ENCODE assay signal across 22 mouse cellular contexts in genomic region chr13:45406703-45407102, GRCm38 (mm10). TPM values are rescaled to one million over a fixed set of nuclear protein-coding genes. Genes with fewer than 3 reads are reported as not detected.
DNase-seq lines count a peak whose midpoint lies in the region; ATAC-seq and TF ChIP-seq lines count a peak whose summit lies in the region.
"Had no signal": no experiment of that assay in that cellular context is flagged by ENCODE, and none has a peak within 500 bp of the region (broad histone marks: within the 10 kb centered on the region; RNA-seq: fewer than 3 reads in every experiment).

No protein-coding gene starts in this region.

- H3K9ac ChIP-seq in heart, embryonic 11.5 days (ENCODE audit: low read depth, low read length), result no peak overlapping the region
- H3K9ac ChIP-seq in MEL (ENCODE audit: control insufficient read depth, low read depth, low read length, poor library complexity, severe bottlenecking), result no peak overlapping the region
- no peak overlapping the region for H3K9ac ChIP-seq in liver, embryonic 16.5 days (ENCODE audit: low read depth, low read length)
- H3K9ac ChIP-seq in neural tube, embryonic 15.5 days (replicated peaks), result no peak overlapping the region
- H3K9ac ChIP-seq: kidney, embryonic 15.5 days; limb, embryonic 12.5 days; lung, embryonic 15.5 days; midbrain, embryonic 12.5 days; neural tube, embryonic 12.5 days had no signal

- no peak overlapping the region for H3K27ac ChIP-seq in heart, embryonic 11.5 days (ENCODE audit: low read depth, low read length)
- H3K27ac ChIP-seq in MEL (ENCODE audit: control insufficient read depth, low read depth, low read length), result peak overlapping the region; percentile 1; the same call in 1 of the 2 replicates
- H3K27ac ChIP-seq in liver, embryonic 16.5 days (ENCODE audit: low read length), result peak overlapping the region; percentile 29; the same call in 1 of the 2 replicates
- no peak overlapping the region for H3K27ac ChIP-seq in neural tube, embryonic 15.5 days (replicated peaks)
- H3K27ac ChIP-seq: hindbrain, postnatal 0 days; kidney, embryonic 15.5 days; limb, embryonic 12.5 days; lung, embryonic 15.5 days; macrophage; midbrain, embryonic 12.5 days; neural tube, embryonic 12.5 days had no signal

- TF ChIP-seq EP300 in MEL (IDR thresholded peaks at IDR 0.05; ENCODE audit: low read depth in 1 of 2, low read length in 2 of 2), result peak; percentile 66 to 72

- 0 out of 2 replicates have a peak, but pooled peaks have one; percentile 61 for ATAC-seq in heart, embryonic 11.5 days (replicated peaks; ENCODE audit: insufficient number of reproducible peaks, low FRiP score, low TSS enrichment)
- 0 out of 2 replicates have a peak, but pooled peaks have one; percentile 26 for ATAC-seq in erythroid progenitor cell, adult 5-6 weeks (replicated peaks; ENCODE audit: low FRiP score, poor library complexity, severe bottlenecking)
- ATAC-seq in liver, embryonic 16.5 days (ENCODE audit: low read depth), result peak; percentile 43
- no peak for ATAC-seq in neural tube, embryonic 15.5 days (ENCODE audit: low FRiP score)
- ATAC-seq: hindbrain, postnatal 0 days; intestine, postnatal 0 days; Patski had no signal

- H3K9me3 ChIP-seq in heart, embryonic 11.5 days (replicated peaks; ENCODE audit: control insufficient read depth, low read length), result no peaks in the 10 kb centered on the region
- H3K9me3 ChIP-seq in MEL (replicated peaks; ENCODE audit: insufficient read depth, low read length), result no peaks in the 10 kb centered on the region
- no peaks in the 10 kb centered on the region for H3K9me3 ChIP-seq in liver, embryonic 16.5 days (replicated peaks; ENCODE audit: control insufficient read depth, low read length)
- H3K9me3 ChIP-seq in neural tube, embryonic 15.5 days (replicated peaks), result no peaks in the 10 kb centered on the region
- H3K9me3 ChIP-seq: kidney, embryonic 15.5 days; limb, embryonic 12.5 days; lung, embryonic 15.5 days; midbrain, embryonic 12.5 days; neural tube, embryonic 12.5 days had no signal

- H3K79me2 ChIP-seq in MEL (ENCODE audit: control insufficient read depth, insufficient read depth, low read length, poor library complexity), result no peaks in the 10 kb centered on the region

- WGBS in heart, embryonic 11.5 days (ENCODE audit: insufficient replicate concordance), result 34% methylated on average over 6 of the region's 6 CpGs
- WGBS in liver, embryonic 16.5 days (ENCODE audit: insufficient replicate concordance), result 33% methylated on average over 6 of the region's 6 CpGs
- WGBS in neural tube, embryonic 15.5 days, result 85% methylated on average over 6 of the region's 6 CpGs

- TF ChIP-seq POLR2A in MEL (IDR thresholded peaks at IDR 0.05; ENCODE audit: control insufficient read depth in 1 of 2, insufficient read depth in 1 of 2, low read depth in 1 of 2, low read length in 2 of 2, poor library complexity in 1 of 2), result no peak

- no peak for DNase-seq in heart, postnatal 25 days (ENCODE audit: low spot score)
- DNase-seq in MEL (ENCODE audit: low read depth, low spot score), result peak; percentile 41
- no peak for DNase-seq in neural tube, embryonic 10.5 days (ENCODE audit: extremely low spot score, low spot score)
- DNase-seq in thymus, postnatal 25 days, result no peak
- DNase-seq: adrenal gland, postnatal 14 days; cerebellum, adult 18-20 months; cerebellum, postnatal 25 days; gastrocnemius, postnatal 10 days; thymus, postnatal 4 days had no signal

- H3K4me3 ChIP-seq in heart, embryonic 11.5 days (ENCODE audit: low read depth, low read length), result no peak overlapping the region
- no peak overlapping the region for H3K4me3 ChIP-seq in MEL (ENCODE audit: control insufficient read depth in 1 of 2, insufficient read depth in 1 of 2, low read depth in 2 of 2, low read length in 2 of 2)
- no peak overlapping the region for H3K4me3 ChIP-seq in liver, embryonic 16.5 days (ENCODE audit: low read depth, low read length)
- no peak overlapping the region for H3K4me3 ChIP-seq in neural tube, embryonic 15.5 days (replicated peaks)
- H3K4me3 ChIP-seq: kidney, embryonic 15.5 days; limb, embryonic 12.5 days; lung, embryonic 15.5 days; midbrain, embryonic 12.5 days; neural tube, embryonic 12.5 days had no signal

- no peak for TF ChIP-seq RAD21 in MEL (IDR thresholded peaks at IDR 0.05; ENCODE audit: low read depth, low read length)

- intact Hi-C loops in heart, postnatal 25 days (cut with DNase I), result no loop called here

- no peak overlapping the region for H3K4me2 ChIP-seq in heart, embryonic 11.5 days
- no peak overlapping the region; the same call in 1 of the 2 replicates for H3K4me2 ChIP-seq in liver, embryonic 16.5 days (ENCODE audit: low read depth, low read length)
- no peak overlapping the region for H3K4me2 ChIP-seq in neural tube, embryonic 15.5 days
- H3K4me2 ChIP-seq: kidney, embryonic 15.5 days; limb, embryonic 12.5 days; lung, embryonic 15.5 days; midbrain, embryonic 12.5 days; neural tube, embryonic 12.5 days had no signal

- peaks cover 11% of the 10 kb centered on the region for H3K4me1 ChIP-seq in heart, embryonic 11.5 days (ENCODE audit: control insufficient read depth, insufficient read depth, low read length)
- peaks cover 19 to 41% of the 10 kb centered on the region in 2 experiments for H3K4me1 ChIP-seq in MEL (ENCODE audit: control insufficient read depth in 1 of 2, insufficient read depth in 2 of 2, low read length in 2 of 2)
- peaks cover 55% of the 10 kb centered on the region for H3K4me1 ChIP-seq in liver, embryonic 16.5 days (ENCODE audit: control insufficient read depth, low read depth, low read length)
- no peaks in the 10 kb centered on the region for H3K4me1 ChIP-seq in neural tube, embryonic 15.5 days
- H3K4me1 ChIP-seq: kidney, embryonic 15.5 days; lung, embryonic 15.5 days; neural tube, embryonic 12.5 days had no signal

- no peak for TF ChIP-seq CTCF in MEL (IDR thresholded peaks at IDR 0.05 in 2 of 3, conservative IDR thresholded peaks at IDR 0.05 in 1 of 3; ENCODE audit: control insufficient read depth in 1 of 3, insufficient read depth in 1 of 3, low read depth in 2 of 3, low read length in 3 of 3, poor library complexity in 1 of 3, severe bottlenecking in 1 of 3)

- peaks cover 26% of the 10 kb centered on the region for H3K36me3 ChIP-seq in heart, embryonic 11.5 days (ENCODE audit: control insufficient read depth, insufficient read depth, low read length)
- peaks cover 8 to 41% of the 10 kb centered on the region in 2 experiments for H3K36me3 ChIP-seq in MEL (ENCODE audit: control insufficient read depth in 1 of 2, insufficient read depth in 2 of 2, low read length in 2 of 2)
- peaks cover 62% of the 10 kb centered on the region for H3K36me3 ChIP-seq in liver, embryonic 16.5 days (ENCODE audit: control insufficient read depth, insufficient read depth)
- peaks cover 52% of the 10 kb centered on the region for H3K36me3 ChIP-seq in neural tube, embryonic 15.5 days

- H3K27me3 ChIP-seq in heart, embryonic 11.5 days (ENCODE audit: control insufficient read depth, insufficient read depth, low read length), result no peaks in the 10 kb centered on the region
- no peaks in the 10 kb centered on the region for H3K27me3 ChIP-seq in MEL (ENCODE audit: control insufficient read depth in 1 of 2, insufficient read depth in 2 of 2, low read length in 2 of 2)
- H3K27me3 ChIP-seq in liver, embryonic 16.5 days (ENCODE audit: control insufficient read depth, insufficient read depth, low read depth, low read length), result no peaks in the 10 kb centered on the region
- no peaks in the 10 kb centered on the region for H3K27me3 ChIP-seq in neural tube, embryonic 15.5 days (replicated peaks)
- H3K27me3 ChIP-seq: kidney, embryonic 15.5 days; limb, embryonic 12.5 days; lung, embryonic 15.5 days; midbrain, embryonic 12.5 days; neural tube, embryonic 12.5 days; Patski had no signal

TF ChIP-seq in MEL, 35 proteins besides CTCF, POLR2A, EP300 and RAD21:
- TF ChIP-seq TAL1 (IDR thresholded peaks at IDR 0.05; ENCODE audit: low read length) (peak; percentile 70), UBTF (IDR thresholded peaks at IDR 0.05; ENCODE audit: borderline replicate concordance, insufficient read depth, low read depth, low read length) (no peak), MYC (IDR thresholded peaks at IDR 0.05; ENCODE audit: low read depth, low read length) (peak; percentile 78), ETS1 (IDR thresholded peaks at IDR 0.05; ENCODE audit: low read depth, low read length) (peak; percentile 48; the same call in 1 of the 2 replicates), ZC3H11A (IDR thresholded peaks at IDR 0.05; ENCODE audit: low read depth, low read length) (no peak), USF1 (IDR thresholded peaks at IDR 0.05; ENCODE audit: low read depth, low read length) (peak; percentile 40; the same call in 1 of the 2 replicates), MAX (IDR thresholded peaks at IDR 0.05; ENCODE audit: low read length) (0 out of 2 replicates have a peak, but pooled peaks have one; percentile 60), TCF12 (IDR thresholded peaks at IDR 0.05; ENCODE audit: low read depth, low read length) (peak; percentile 77; the same call in 1 of the 2 replicates), GATA1 (IDR thresholded peaks at IDR 0.05; ENCODE audit: low read depth, low read length) (peak; percentile 86), BHLHE40 (IDR thresholded peaks at IDR 0.05; ENCODE audit: borderline replicate concordance, low read depth, low read length) (peak; percentile 99), MXI1 (IDR thresholded peaks at IDR 0.05; ENCODE audit: low read depth, low read length) (peak; percentile 51; the same call in 1 of the 2 replicates), MYB (IDR thresholded peaks at IDR 0.05; ENCODE audit: low read depth, low read length) (no peak), HCFC1 (IDR thresholded peaks at IDR 0.05; ENCODE audit: low read depth, low read length) (no peak), E2F4 (IDR thresholded peaks at IDR 0.05; ENCODE audit: borderline replicate concordance, low read depth, low read length) (no peak)

RNA-seq across cellular contexts. Expression of gene Mylip, which starts 17.2 kb away (rescaled TPM):
- polyA plus RNA-seq in heart, embryonic 11.5 days (2014; fragmentation: Nextera tagmentation; extraction: Ambion mirVana), result 4.5 and 4.9 TPM in 2 replicates
- total RNA-seq in heart, postnatal 25 days (2021), result 10 to 100 TPM; 14.6 to 18.3 TPM
- 1.4 and 1.8 TPM in 2 replicates for total RNA-seq in MEL (2012; rRNA removed)
- 1 to 10 TPM in 1 of 2 experiments, not detected in 1; 7.6 TPM for polyA plus RNA-seq in MEL (2012; ENCODE audit: insufficient read depth in 1 of 2, insufficient read length in 2 of 2, low read depth in 1 of 2, low replicate concordance in 2 of 2, missing spikeins in 1 of 2)
- total RNA-seq in erythroid progenitor cell, adult 5-6 weeks (2015; ENCODE audit: low replicate concordance), result 43.2 and 55.8 TPM in 2 replicates
- 30.9 and 54.2 TPM in 2 replicates for total RNA-seq in erythroid progenitor cell, adult 5-6 weeks (2017; ENCODE audit: low replicate concordance)
- 7.7 and 8.0 TPM in 2 replicates for polyA plus RNA-seq in liver, embryonic 16.5 days (2015; fragmentation: Nextera tagmentation; extraction: Ambion mirVana)
- polyA plus RNA-seq in neural tube, embryonic 15.5 days (2015; fragmentation: Nextera tagmentation; extraction: Ambion mirVana), result 8.4 and 10.9 TPM in 2 replicates

Comparison
In these comparisons a context has a peak if more than half of its experiments do, and no peak if none do; other contexts are left out.
1. H3K27ac ChIP-seq: peak in MEL (single experiment) and liver, embryonic 16.5 days (single experiment); none in heart, embryonic 11.5 days (single experiment) and neural tube, embryonic 15.5 days (single experiment).